Mouse (Mus musculus): ENCODE measurements around the gene Atp6v0a4.
A peak's percentile ranks its signal among the peaks of the same experiment; 100 is the strongest.

Atp6v0a4 gene

GRCm38 (mm10) chr6:38072137-38072796 lies 52.1 kb downstream of the Atp6v0a4 start:
- no peak for DNase-seq

- DNase-seq: no peak
Observed at GRCm38 (mm10) chr6:38071256-38071655, 53.1 kb downstream of the Atp6v0a4 start.

GRCm38 (mm10) chr6:38066215-38066614 lies 58.2 kb downstream of the Atp6v0a4 start:
- peak; percentile 71 for DNase-seq

GRCm38 (mm10) chr6:38065501-38066122 lies 58.8 kb downstream of the Atp6v0a4 start:
- DNase-seq: peak; percentile 21

GRCm38 (mm10) chr6:38065122-38065500 lies 59.3 kb downstream of the Atp6v0a4 start:
- DNase-seq: peak; percentile 70

GRCm38 (mm10) chr6:38064621-38065020 lies 59.8 kb downstream of the Atp6v0a4 start:
- DNase-seq: no peak

GRCm38 (mm10) chr6:38058805-38059204 lies 65.6 kb downstream of the Atp6v0a4 start:
- DNase-seq: no peak

- DNase-seq: no peak
Observed at GRCm38 (mm10) chr6:38055471-38056330, 68.7 kb downstream of the Atp6v0a4 start.

- no peak for DNase-seq
Observed at GRCm38 (mm10) chr6:38049601-38050000, 74.8 kb downstream of the Atp6v0a4 start.

GRCm38 (mm10) chr6:38048800-38049561 lies 75.4 kb downstream of the Atp6v0a4 start:
- DNase-seq: no peak

- no peak for DNase-seq
Observed at GRCm38 (mm10) chr6:38048003-38048402, 76.4 kb downstream of the Atp6v0a4 start.

- no peak for DNase-seq
Observed at GRCm38 (mm10) chr6:38046838-38047237, 77.5 kb downstream of the Atp6v0a4 start, which contains the start of gene Svopl. TSS of gene Svopl (minus strand) at chr6:38046996.

GRCm38 (mm10) chr6:38032801-38033566 lies 91.4 kb downstream of the Atp6v0a4 start:
- DNase-seq: no peak

- no peak for DNase-seq
Observed at GRCm38 (mm10) chr6:38031924-38032540, 92.4 kb downstream of the Atp6v0a4 start.

GRCm38 (mm10) chr6:38028205-38028604 lies 96.2 kb downstream of the Atp6v0a4 start:
- no peak for DNase-seq

GRCm38 (mm10) chr6:38027771-38028170 lies 96.6 kb downstream of the Atp6v0a4 start:
- no peak for DNase-seq

GRCm38 (mm10) chr6:38023284-38023683 lies 101.1 kb downstream of the Atp6v0a4 start:
- DNase-seq: no peak

GRCm38 (mm10) chr6:38021406-38021805 lies 103.0 kb downstream of the Atp6v0a4 start:
- no peak for DNase-seq

GRCm38 (mm10) chr6:38012829-38013228 lies 111.6 kb downstream of the Atp6v0a4 start:
- DNase-seq: no peak

- DNase-seq: peak; percentile 58
Observed at GRCm38 (mm10) chr6:38007459-38007858, 116.9 kb downstream of the Atp6v0a4 start.
